Mouse (Mus musculus): ENCODE data around the gene Fcgr3.

Fcgr3 gene

DNA sequence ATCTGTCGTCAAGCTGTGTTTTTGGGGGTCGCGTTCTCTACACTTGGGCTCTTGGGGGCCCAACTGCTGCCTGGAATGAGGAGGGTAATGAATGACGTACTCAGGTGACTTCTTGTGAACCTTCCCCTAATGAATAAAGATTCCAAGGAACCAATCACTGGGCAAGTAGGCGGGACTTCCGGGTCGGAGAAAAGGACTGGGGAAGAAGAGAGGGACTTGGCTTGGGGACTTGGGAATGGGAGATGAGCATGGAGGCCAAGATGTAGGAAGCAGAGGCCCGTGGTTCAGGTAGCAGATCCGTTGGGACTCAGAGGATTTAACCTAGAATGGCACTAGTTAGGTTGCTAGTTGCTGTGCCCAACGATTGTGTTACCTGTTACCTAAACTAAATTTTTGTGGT lies 15.5 kb downstream of the Fcgr3 start:
- no peak for DNase-seq

- DNase-seq, result no peak
Measured at GRCm38 (mm10) chr1:171046501-171046900, 18.2 kb downstream of the Fcgr3 start.

GRCm38 (mm10) chr1:171045079-171045465 lies 19.7 kb downstream of the Fcgr3 start:
- DNase-seq, result no peak

- peak; percentile 89 to 94 for DNase-seq
Measured at GRCm38 (mm10) chr1:171044365-171045078, 20.2 kb downstream of the Fcgr3 start.

GRCm38 (mm10) chr1:171043594-171044153 lies 21.1 kb downstream of the Fcgr3 start:
- no peak for DNase-seq

DNA sequence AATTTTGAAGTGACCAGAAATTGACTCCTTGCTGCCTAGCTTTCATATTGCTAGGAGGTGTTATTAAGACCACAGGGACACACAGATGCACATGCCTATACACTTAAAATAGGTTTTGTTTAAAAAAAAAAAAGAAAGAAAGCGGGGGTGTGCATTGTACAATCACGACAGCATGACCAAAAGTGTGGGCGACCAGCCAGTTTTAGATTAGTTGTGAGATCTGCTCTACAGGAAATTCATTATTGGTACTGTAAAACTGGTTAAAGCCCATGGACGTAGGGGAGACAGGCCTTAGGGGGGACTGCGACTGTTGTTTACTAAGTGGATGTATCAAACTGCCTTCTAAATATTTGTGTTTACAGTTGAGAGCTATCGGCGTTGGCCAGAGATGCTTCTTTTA lies 24.9 kb downstream of the Fcgr3 start:
- DNase-seq, result peak in 1 of 2 experiments; percentile 7

- no peak for DNase-seq
Measured at GRCm38 (mm10) chr1:171039135-171039534, 25.6 kb downstream of the Fcgr3 start.

- peak; percentile 84 to 87 for DNase-seq
Measured at GRCm38 (mm10) chr1:171037861-171038721, 26.6 kb downstream of the Fcgr3 start.

DNA sequence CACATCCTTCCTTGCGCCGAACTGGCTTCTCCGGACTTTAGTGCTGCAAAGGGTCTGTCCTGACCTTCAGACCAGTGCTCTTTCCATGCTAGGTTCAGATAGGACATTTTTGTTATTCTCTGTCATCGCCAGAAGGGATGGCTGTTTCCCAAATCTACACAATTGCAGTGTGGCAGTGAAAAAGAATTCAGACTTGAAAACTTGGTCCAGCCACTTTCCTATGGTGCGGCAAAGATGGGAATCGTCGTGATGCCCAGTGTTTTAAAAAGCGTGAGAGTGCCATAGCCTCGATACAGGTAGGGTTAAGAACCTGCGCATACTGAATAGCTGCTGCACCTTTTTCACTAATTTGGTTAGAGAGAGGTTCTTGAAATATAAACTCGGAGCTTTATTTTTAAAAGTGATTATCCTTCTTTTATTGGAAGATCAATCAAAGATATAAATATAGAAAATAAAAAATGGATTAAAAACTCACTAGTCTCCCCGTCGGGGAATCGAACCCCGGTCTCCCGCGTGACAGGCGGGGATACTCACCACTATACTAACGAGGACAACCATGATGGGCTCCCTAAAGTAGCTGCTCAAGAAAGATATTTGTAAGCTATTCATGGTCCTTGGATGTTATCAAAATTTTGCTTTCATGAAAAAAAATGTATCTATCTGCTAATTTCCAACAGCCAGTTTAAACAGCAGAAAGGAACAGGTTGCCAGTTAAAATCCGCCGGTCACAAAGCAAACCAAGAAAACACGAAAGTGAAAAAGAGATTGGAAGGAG lies 28.0 kb downstream of the Fcgr3 start:
- DNase-seq, result peak; percentile 68 to 77

DNA sequence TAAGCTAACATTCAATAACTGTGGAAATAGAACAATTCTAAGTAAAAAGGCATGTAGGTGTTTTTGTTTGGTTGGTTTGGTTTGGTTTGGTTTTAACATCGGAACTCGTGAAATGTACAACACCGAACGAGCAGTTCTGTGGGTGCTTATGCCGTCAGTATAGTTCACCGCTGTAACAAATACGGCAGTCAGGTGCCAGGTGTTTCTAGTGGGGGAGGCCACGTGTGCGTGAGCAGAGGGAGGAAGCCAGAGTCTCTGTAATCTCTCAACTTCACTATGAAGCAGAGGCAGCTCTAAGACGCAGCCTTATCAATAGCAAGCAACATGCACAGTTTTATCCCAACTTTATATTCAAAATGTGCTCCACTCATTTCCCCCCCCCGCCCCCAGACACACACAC lies 29.1 kb downstream of the Fcgr3 start:
- no peak for DNase-seq

DNA sequence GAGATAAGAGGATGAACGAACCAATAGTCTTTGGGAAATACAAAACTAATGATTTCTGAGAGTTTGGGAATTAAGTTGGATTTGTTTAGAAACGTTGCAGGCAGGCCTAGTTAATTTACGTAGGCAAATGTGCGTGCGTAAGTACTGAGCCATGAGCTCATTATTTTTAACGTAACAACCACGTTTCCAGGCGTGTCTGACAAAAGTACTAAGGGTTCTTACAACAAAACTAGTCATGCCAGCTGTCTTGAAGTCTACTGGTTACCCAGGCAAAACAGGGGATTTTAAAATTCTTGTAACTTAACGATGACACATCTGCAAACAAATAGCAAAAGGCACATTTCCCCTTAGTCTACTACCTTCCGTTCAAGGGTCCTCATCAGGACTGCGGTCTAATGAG lies 30.5 kb downstream of the Fcgr3 start:
- DNase-seq, result peak in 1 of 2 experiments; percentile 6

DNA sequence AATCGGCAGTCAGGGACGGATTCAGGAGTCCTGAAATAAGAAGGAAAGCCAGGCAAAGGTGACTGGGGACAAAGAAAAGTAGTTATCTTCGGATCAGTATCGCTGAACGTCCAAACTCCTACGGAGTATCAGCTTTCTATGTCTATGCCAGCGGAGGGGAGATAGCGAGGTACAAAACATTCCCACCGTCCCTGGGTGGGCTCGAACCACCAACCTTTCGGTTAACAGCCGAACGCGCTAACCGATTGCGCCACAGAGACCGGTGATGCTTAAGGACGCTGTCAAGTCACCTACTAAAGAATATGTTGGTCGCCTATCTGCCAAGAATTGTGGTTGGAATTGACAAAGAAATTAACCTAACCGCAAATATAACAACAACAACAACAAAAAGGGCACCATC lies 31.0 kb downstream of the Fcgr3 start:
- peak; percentile 86 to 89 for DNase-seq

DNA sequence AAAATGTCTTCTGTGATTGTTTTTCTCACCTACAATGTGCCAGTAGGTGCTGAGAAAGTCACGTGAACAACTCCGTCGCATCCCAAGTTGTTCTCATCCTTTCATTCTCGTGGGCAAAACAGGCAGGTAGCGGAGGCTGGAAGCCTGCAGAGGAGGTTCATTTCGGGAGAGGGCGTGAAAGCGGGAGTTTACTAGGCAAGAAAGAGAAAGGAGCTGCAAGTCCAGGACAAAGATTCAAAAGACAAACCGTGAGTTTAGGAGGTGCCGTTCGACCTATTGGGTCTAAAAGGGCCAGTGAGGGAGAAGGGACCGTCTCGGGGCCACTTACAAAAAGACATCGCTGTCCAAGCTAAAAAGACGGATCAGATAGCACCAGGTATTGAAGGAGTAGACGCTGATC lies 31.5 kb downstream of the Fcgr3 start:
- DNase-seq, result peak; percentile 7 to 27

- DNase-seq, result peak in 1 of 2 experiments; percentile 7
Measured at GRCm38 (mm10) chr1:171032691-171033090, 32.0 kb downstream of the Fcgr3 start.

- DNase-seq, result no peak
Measured at GRCm38 (mm10) chr1:171031752-171032151, 33.0 kb downstream of the Fcgr3 start.

DNA sequence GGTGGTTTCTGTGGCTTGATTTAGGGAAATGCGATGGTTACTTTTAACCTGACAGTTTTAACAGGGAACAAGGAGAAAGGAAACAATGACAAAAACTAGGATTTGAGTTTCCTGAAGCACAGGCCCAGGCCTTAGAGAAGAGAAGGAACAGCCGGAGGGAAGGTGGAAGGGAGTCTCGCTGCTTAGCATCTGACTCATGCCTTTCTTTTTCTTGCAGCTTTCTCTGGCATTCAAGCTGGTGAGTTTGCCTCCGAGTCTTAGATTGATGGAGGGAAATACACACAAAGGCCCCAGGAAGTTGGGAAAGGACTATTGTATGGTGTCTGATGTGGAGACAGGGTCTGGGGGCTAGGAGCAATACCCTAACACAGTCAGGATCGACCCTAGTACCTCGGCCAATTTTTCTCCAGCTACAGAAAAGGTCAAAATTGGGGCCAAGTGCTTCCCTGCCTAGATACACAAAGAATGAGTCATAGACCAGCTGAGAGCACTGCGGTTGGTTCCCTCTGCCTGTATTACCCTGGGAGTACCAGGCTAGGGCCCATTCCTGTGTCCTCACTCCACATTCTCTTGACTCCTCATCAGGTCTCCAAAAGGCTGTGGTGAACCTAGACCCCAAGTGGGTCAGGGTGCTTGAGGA lies 45.3 kb downstream of the Fcgr3 start:
- DNase-seq, result no peak

- DNase-seq, result no peak
Measured at GRCm38 (mm10) chr1:171018737-171019136, 46.0 kb downstream of the Fcgr3 start, which contains the start of gene Fcgr4. TSS of gene Fcgr4 (plus strand) at chr1:171018920.

DNA sequence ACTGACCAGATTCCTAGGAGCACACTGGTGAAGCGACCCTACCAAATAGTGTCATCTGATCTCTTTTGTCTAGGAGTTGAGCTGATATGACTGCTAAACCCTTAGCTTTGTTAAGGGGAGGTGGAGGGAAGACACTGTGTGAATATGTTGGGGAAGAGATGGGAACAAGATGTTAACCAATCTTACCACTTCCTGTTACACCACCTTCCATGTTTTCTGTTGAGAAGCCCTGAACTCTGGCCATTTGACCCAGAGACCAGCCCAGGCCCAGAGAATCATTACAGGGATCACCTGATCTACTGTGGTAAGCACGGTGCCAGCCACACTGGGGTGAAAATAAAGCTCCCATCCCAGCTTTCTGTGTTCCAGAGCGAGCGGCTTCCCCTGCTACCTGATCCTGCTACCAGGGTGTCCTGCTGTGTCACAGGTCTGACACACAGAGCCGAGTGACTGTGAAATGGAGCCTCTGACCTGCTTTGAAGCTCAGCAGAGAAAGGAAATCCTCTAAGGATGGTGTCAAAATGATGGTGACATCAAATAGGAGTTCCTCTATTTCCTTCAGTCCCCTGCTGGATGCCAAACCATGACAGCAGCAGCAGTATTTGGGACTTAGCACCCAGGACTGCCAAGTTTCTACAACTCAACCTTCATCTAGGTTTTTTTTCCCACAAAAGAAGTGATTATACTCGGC lies 47.1 kb downstream of the Fcgr3 start:
- no peak for DNase-seq

DNA sequence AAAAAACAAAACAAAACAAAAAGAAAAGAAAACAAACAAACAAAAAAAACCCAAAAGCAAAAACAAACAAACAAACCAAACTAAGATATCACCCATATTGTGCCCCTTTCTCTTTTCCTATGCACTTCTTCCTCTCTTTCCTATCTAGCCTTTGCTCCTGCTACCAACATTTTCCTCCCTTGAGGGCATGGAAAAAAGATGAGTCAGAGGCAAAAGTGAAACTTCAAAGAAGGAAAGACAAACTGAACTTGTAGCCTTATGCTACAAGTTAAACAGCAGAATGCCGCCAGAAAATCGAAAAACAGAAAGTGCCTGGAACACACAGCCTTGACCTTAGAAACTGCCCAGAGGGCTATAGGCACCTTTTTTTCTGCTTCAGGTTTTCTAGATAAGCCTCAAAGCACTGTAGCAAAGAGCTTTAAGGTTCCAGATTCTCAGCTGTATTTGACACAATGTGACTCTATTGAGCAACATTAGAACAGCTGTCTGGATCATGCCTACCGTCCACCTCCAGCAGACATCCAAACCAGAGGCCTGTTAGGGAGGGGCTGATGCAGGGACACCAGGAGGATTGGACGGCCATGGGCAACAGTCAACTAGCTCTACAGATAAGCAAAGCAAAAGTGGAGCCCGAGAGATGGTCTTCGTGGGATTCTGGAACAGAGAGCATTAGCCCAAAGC lies 47.9 kb downstream of the Fcgr3 start:
- no peak for DNase-seq

DNA sequence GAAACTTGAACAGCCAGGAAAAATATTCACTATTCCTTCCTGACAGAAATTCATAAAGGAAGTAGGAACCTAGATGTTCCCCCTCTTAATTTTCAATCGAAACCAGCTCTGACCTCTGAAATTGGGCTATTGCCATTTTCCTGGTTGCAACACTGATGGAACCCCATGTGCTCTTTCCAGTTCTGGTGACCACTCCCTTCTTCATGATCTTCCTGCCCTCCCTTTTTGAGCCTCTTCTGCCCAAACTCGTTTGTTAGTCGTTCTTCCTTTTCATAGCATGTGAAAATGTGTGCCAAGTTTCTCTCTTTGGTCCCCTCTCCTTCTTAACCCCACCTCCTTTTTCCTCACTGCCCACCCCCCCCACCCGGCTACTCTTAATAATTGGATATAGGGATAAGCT lies 53.0 kb downstream of the Fcgr3 start:
- no peak for DNase-seq

DNA sequence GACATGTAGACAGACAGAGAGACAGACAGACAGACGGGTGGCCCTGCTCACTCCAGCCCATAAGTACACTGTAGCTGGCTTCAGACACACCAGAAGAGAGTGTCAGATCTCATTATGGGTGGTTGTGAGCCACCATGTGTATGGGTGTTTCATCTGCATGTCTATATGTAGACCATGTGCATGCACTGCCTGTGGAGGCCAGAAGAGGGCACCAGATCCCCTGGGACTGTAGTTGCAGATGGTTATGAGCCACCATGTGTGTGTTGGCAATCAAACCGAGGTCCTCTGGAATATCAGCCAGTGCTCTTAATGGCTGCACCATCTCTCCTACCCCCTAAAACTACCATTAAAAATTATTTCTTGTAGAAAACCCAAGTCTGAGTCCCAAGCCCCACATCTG lies 57.8 kb downstream of the Fcgr3 start:
- peak; percentile 11 to 18 for DNase-seq
